Mouse (Mus musculus) fat pad, adult 2 months (tissue): ENCODE results near the gene Myh6.
"Not testable (repeated sequence)": the region's sequence is repeated elsewhere in the genome, so short reads cannot be mapped to it uniquely, and the experiment has no call there.

Experiments
- DNase-seq: peaks from one replicate; pipeline ENCODE4 v3.0.0-alpha.2; 2011; ENCODE audit warnings: low read depth, low spot score; ENCODE audit errors: extremely low read depth

Gene Myh6

DNA sequence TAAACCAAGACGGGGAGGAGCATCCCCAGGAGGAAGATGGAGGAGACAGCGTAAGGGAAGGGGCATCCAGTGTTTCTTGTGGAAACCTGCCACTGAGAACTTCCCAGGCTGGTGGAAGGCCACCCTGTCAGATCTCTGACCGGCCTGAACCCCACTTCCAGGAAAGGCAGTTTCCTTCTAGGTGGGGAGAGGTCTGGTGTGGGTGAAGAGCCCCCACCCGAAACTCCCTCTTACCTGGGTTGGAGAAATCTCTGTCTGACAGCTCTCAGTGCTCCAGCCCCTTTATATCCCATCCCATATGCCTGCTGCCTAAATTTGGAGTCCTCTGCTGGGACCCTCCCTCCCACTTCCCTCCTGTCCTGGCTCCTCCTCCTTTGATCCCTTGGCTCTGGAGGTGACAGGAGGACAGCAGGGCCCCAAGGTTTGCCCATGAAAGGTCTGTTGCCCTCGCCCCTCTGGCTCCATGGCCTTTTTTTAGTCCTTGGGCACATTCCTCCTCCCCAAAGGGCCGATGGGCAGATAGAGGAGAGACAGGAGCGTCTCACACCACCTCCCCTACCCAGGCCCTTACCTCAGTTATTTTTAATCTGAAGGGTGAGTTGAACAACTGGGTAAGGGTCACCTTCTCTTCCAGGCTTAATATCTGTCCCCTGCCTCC, at the start of gene Myh6:
TSS of gene Myh6 (minus strand) at position 608 of the 658 bp plus-strand sequence.
- no peak for DNase-seq

- DNase-seq, result no peak
Measured at GRCm38 (mm10) chr14:55015767-55016111, 49.0 kb upstream of the Myh6 start.

- peak; percentile 99 for DNase-seq
Measured at GRCm38 (mm10) chr14:55014991-55015766, 48.5 kb upstream of the Myh6 start, which contains the start of gene Ngdn. Gene Ngdn (plus strand): TSS chr14:55015454.

DNA sequence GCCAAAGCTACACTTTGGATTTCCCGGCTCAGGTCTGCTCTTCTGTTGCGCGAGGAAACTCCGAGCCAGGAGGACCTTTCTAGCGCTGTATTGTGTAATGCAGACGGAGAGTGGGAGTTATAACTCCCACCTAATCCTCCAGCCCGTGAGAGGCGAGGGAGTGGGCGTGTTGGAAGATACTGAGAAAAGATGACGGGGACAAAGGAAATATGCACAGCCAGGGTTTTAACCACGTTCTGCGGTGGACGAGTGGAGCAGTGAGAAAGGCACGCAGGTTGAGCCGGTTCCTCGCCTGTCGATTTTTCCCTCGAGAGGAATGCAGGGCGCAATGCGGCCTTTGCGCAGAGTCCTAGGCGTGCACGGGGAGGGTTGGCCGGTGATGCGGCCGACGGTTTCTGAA, 47.9 kb upstream of the Myh6 start:
- DNase-seq, result peak; percentile 39

DNA sequence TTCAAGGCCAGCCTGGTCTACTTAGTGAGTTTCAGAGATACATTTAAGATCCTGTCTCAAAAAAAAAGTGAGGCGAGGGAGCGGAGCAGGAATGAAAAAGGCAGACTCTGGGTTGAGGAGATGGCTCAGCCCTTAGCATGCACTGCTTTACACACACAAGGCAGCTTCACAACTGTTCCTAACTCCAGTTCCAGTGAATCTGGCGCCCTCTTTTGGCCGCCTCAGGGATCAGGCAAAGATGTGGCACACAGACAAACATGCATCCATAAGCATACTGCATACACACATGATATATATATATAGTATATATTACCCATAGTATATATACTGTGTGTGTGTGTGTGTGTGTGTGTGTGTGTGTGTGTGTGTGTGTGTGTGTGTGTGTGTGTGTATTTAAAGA, 44.4 kb upstream of the Myh6 start:
- no peak for DNase-seq

DNA sequence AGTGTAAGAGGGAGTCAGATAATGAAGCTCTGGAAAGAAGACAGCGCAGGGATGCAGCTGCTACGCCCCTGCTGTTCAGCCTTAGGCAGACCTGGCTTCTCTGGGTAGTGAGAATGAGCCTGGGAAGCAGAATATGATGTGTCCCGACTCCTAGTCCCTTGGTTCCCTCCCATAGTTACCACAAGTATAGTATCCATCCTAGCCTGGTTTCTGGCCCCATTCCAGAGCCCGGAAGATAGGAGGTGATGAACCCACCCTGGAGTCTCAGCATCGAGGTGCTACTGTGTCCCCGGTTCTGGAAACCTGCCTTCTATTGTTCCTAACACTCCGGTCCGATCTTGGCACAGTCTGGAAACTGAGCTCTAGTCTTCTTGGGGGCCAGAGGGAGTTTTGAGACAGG, 41.7 kb upstream of the Myh6 start:
- no peak for DNase-seq

DNA sequence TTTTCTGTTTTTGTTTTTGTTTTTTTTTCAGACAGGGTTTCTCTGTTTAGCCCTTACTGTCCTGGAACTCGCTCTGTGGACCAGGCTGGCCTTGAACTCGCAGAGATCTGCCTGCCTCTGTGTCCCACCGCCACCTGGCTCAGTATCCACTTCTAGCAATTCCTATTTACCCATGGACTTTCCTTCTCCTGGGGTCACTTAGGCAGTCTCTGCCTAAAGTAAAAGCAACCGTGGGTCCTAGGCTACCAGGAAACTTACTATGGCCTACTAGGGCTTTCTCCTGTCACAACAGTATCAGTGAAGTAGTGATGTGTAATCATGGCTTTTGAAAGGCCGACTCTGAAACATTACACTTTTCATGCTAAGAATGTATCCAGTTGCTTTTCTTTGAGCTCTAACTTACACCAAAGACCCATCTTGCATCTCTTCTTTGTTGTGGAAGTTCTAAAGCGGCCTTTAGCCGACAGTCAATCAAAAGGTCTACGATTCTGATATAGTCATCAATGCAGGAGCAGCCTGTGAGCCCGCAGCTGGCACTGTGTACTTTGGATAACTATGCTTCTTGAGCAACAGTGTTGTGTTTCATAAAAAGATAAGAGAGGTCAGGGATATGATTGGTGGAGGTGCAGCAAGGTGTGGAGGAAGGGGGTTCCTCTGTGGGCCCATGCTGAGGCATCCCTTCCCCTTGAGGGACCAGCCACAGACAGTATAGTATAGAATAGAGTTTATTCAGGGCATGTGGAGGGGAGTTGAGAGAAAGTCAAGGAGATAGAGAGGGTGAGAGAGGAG, 40.6 kb upstream of the Myh6 start:
- no peak for DNase-seq

- DNase-seq, result no peak
Measured at GRCm38 (mm10) chr14:55006541-55006940, 39.8 kb upstream of the Myh6 start.

GRCm38 (mm10) chr14:55005967-55006366, 39.2 kb upstream of the Myh6 start:
- no peak for DNase-seq

DNA sequence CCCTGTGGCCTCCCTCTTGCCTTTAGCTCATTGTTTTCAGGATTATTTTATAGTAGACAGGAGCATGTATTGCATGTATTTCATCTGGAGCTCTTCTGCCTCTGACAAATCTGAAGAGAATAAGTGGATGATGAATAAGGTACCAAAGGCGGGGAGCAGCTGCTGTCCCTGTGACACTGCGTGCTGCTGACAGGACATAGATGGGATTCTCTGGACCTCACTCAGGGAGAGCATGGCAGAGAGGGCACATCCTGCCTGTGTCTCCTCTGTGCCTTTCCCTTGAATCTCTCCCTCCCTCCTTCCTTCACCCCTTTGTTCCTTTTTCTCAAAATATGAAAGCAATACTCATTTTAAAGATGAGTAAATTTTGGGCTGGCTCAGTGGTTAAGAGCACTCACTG, 38.8 kb upstream of the Myh6 start:
- DNase-seq, result no peak

DNA sequence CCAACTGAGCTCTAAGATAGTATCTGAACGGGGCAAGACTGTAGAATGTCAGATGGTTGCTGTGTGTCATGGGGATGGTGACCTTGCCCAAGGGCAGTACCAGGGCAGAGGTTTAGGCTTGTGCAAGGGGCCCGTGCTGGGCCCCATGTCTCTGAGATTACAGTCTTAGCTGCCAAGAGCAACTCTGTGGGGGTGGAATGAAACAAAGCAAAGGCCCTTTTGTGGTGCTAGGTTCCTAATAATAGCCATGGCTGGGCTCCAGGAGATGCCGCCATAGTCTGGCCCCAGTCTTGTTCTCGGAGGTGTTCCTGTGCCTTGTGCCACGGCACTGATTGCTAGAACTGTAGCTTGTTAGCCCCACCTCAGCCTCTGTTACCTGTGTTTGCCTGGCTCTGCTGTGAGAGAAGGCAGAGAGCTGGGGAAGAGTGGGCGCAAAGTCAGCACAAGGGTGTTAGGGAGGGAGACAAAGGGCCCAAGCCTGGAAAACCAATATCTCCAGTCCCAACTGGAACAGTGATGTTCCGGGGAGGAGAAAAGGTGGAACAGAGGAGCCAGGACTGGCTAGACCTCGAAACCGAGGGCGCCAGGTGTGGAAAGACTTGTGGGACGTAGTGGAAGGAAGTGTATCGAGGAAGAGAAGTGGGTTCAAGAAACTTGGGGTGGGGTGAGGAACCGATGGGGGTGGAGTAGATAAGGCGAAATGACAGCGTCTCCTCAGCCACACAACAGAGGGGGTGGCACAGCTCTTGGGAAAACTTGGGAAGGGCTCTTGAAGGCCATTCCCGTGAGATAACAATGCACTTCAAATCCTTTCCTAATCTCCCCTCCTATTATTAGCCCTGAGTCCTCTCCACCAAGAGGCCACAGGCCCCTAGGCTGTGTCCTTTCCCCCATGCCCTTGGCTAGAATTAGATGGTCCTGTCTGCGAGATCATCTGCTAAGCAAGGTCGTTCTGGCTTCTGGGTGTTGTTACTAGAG, 37.4 kb upstream of the Myh6 start:
- DNase-seq, result peak; percentile 93

GRCm38 (mm10) chr14:55002687-55003120, 36.0 kb upstream of the Myh6 start:
- DNase-seq, result no peak

DNA sequence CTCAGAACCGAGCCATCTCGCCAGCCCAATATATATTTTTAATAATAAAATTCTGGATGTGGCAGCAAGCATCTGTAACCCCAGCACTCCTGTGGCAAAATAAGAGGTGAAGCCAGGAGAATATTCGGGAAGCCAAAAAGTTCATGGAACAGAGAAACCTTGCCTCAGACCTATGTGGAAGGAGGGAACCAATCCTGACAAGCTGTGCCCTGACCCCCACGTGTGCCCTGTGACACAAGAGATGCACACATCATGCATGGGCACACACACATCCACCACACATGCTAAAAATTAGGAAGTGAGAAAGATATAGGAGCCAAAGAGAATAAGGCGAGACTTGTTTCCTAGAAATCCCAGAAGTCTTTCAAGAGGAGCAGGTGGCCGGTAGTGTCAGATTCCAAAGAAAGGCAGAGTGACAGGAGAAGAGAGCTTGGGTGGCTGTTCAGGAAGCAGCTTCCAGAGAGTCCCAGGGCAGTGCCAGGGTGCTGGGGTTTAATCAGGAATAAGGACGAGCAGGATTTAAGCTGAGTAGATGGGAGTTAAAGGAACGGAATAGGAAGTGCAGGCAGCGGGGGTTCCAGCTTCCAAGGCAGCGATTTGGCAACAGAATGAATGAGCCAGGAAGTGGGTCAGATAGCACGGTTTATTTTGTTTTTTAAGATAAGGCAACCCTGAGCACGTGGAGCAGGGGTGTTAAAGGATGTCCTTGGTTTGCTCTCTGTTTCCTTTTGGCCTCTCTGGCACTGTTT, 35.4 kb upstream of the Myh6 start:
- DNase-seq, result no peak

GRCm38 (mm10) chr14:55001446-55001845, 34.7 kb upstream of the Myh6 start:
- no peak for DNase-seq

- DNase-seq, result no peak
Measured at GRCm38 (mm10) chr14:55000814-55001213, 34.1 kb upstream of the Myh6 start.

GRCm38 (mm10) chr14:54999868-55000267, 33.1 kb upstream of the Myh6 start:
- DNase-seq, result not testable (repeated sequence)

- DNase-seq, result no peak
Measured at GRCm38 (mm10) chr14:54998680-54999079, 32.0 kb upstream of the Myh6 start.

GRCm38 (mm10) chr14:54997297-54997696, 30.6 kb upstream of the Myh6 start:
- DNase-seq, result no peak

DNA sequence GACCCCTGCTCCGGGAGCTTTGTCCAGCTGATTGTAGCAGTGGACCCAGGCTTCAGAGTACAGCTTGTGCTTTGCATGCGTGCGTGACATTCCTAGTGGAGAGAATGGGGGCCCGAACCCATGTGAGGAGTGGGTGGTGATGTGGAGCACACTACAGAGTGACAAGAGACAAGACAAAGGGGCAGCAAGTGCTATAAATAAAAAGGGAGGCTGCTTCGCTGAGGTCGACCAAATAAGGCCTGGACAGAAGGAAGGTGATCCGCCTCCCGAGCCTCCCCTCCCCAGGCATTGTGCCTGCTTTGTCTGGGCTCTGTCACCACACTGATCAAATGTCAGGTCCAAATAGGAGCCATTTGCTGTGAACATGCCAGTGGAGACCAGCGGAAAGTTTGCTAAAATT, 30.1 kb upstream of the Myh6 start:
- DNase-seq, result no peak
